Mouse (Mus musculus) limb, embryonic 13.5 days (tissue): ENCODE results near the gene Zmiz1. TPM values are rescaled to one million over a fixed set of nuclear protein-coding genes. Genes with fewer than 3 reads are reported as not detected.

Experiments used
- ATAC-seq: fragments of 200-750 bp; cut with Nextera tagmentation; 2 replicates; pipeline ENCODE4 v1.8.0; 2017; ENCODE audit warnings: low read depth, moderate number of reproducible peaks, moderate TSS enrichment; ENCODE audit not compliant: low FRiP score
- H3K27ac ChIP-seq: fragments of 300-500 bp; sonication (generic); 2 replicates; pipeline ENCODE4 v1.5.1; 2015; ENCODE audit warnings: inconsistent platforms, mild to moderate bottlenecking, moderate library complexity
- H3K27me3 ChIP-seq: fragments of 300-500 bp; sonication (generic); 2 replicates; pipeline ENCODE4 v1.6.1; 2015; ENCODE audit warnings: mild to moderate bottlenecking, inconsistent platforms
- H3K36me3 ChIP-seq: fragments of 300-500 bp; sonication (generic); 2 replicates; pipeline ENCODE4 v1.6.1; 2015; ENCODE audit warnings: inconsistent platforms, mild to moderate bottlenecking, moderate library complexity
- H3K4me1 ChIP-seq: fragments of 300-500 bp; sonication (generic); 2 replicates; pipeline ENCODE4 v1.6.1; 2015; ENCODE audit warnings: inconsistent platforms
- H3K4me2 ChIP-seq: fragments of 300-500 bp; sonication (generic); replicated peaks from 2 replicates; pipeline ENCODE4 v1.6.1; 2015; ENCODE audit warnings: inconsistent platforms, mild to moderate bottlenecking, moderate library complexity
- H3K4me3 ChIP-seq: fragments of 300-500 bp; sonication (generic); 2 replicates; pipeline ENCODE4 v1.5.1; 2015; ENCODE audit warnings: moderate library complexity, mild to moderate bottlenecking, inconsistent platforms
- H3K9ac ChIP-seq: fragments of 300-500 bp; sonication (generic); 2 replicates; pipeline ENCODE4 v1.6.1; 2015; ENCODE audit warnings: mild to moderate bottlenecking, inconsistent platforms
- H3K9me3 ChIP-seq: fragments of 300-500 bp; sonication (generic); 2 replicates; pipeline ENCODE4 v1.6.1; 2016; ENCODE audit warnings: inconsistent platforms
- WGBS: fragments of 180-500 bp; shearing (Covaris S2); methylation state at CpG from one replicate; pipeline ENCODE4 v1.1.7; 2015; 5-methylcytosine and 5-hydroxymethylcytosine counted together
- polyA plus RNA-seq: library from polyadenylated mRNA; unstranded; fragments of >200 nt; fragmentation: Nextera tagmentation; extraction: Ambion mirVana; gene quantifications from 2 replicates; pipeline ENCODE4 v1.2.1, GENCODE M21; 2015

The Zmiz1 gene
- 66.7 and 68.6 TPM in 2 replicates for polyA plus RNA-seq

DNA sequence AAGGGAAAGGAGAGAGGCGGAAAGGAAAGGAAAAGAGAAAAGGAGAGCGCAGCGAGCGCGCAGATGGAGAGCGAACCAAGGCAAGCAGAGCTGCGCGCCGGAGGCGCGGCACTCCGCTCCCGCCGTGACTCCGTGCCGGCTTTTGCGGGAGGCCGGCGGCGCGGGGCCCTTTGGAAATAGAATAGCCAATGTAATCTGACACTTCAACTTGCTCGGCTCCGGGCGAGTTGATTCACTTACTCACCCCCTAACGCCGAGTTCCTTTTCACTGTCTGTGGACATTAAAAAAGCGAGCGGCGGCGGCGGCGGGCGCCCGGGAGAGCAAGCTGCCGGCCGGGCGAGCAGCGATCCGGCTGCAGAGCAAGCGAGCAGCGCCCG, at the start of gene Zmiz1:
Zmiz1 (plus strand) TSS at position 170 of the 378 bp plus-strand sequence.
- peak within 1 kb of the TSS; percentile 75 for H3K4me2 ChIP-seq
- no peaks in the 10 kb centered on the region for H3K27me3 ChIP-seq

DNA sequence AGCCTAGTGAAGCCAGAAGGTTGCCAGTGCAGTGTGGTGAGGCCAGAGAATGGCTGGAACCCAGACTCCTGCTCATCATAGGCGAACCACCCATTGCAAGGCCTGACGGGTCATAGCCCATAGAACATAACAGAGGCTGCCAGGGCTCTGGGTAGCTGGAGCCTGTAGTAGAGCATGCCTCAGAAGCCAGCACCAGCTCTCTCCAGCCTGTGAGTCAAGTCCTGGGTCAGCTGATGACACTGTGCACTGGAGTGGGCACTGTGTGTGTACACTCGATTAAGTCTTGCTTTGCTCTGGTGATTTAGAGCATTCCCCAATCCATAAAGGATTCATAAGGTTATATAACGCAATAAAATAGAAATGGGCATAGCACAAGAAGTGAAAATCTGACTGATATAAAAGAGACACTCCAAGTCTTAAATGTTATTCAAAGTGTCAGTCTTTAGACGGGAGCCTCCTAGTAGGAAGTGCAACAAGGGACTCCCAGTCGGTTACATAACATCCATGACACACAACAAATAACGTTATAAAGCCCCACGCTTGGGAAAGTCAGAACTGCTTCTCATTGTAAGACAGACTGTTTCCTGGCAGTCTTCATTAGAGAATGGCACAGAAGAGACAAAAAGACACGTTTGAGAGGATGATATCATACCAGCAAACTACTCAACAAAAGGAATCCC, 47.0 kb upstream of the Zmiz1 start:
- Histone ChIP-seq H3K27me3 (no peaks in the 10 kb centered on the region), H3K9me3 (no peaks in the 10 kb centered on the region), H3K27ac (no peak overlapping the region), H3K4me3 (no peak overlapping the region), H3K4me1 (peaks cover 2% of the 10 kb centered on the region; the same call in 1 of the 2 replicates), H3K36me3 (no peaks in the 10 kb centered on the region), H3K4me2 (no peak overlapping the region), H3K9ac (no peak overlapping the region)
- ATAC-seq, result no peak
- WGBS, result 86% methylated on average over 9 of the region's 9 CpGs

More for the DNA sequence above, at the start of gene Zmiz1:
- Histone ChIP-seq H3K9me3 (no peaks in the 10 kb centered on the region), H3K4me1 (peaks cover 56% of the 10 kb centered on the region), H3K27ac (peak within 1 kb of the TSS; percentile 100), H3K9ac (peak within 1 kb of the TSS; percentile 100), H3K4me3 (peak within 1 kb of the TSS; percentile 99), H3K36me3 (no peaks in the 10 kb centered on the region)
- WGBS, result under 1% methylated on average over 42 of the region's 42 CpGs
- peak; percentile 59; the same call in 1 of the 2 replicates for ATAC-seq

DNA sequence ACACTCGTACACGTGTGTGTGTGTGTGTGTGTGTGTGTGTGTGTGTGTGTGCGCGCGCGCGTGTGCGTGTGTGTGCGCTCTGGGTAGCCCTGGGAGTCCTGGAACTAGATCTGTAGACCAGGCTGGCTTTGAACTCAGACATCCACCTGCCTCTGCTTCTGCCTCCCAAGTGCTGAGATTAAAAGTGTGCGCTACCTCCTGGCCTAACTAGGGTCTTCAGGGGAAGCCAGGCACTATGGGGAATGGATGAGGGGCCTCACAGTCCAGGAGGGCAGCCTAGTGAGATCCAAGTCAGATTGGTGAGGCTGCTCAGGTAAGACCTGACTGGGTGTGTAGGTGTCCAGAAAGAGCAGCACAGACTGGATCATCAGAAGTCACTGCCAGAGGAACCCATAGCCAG, 46.2 kb upstream of the Zmiz1 start:
- Histone ChIP-seq H3K36me3 (no peaks in the 10 kb centered on the region), H3K4me2 (no peak overlapping the region), H3K27me3 (no peaks in the 10 kb centered on the region), H3K4me1 (peaks cover 5% of the 10 kb centered on the region; the same call in 1 of the 2 replicates), H3K9ac (no peak overlapping the region), H3K4me3 (no peak overlapping the region), H3K9me3 (no peaks in the 10 kb centered on the region), H3K27ac (no peak overlapping the region)
- ATAC-seq, result no peak
- WGBS, result 94% methylated on average over 10 of the region's 10 CpGs

DNA sequence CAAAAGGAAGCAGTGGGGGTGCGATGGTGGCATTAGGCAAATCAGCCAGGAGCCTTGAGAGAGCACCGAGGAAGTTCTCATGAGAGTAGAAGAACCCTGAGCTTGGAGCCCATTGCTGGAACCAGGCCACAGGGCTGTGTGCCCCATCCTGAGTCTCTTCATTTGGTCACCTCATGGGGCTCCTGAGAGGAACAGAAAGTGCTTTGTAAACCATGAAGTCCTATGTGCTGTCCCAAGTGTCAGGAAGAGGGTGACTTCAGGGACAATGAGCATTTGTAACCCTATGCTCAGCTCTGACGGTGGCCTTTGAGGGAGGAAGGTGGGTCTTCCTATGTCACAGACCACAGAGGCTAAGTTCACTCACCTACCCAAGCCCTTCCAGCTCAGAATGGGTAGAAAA, 45.5 kb upstream of the Zmiz1 start:
- Histone ChIP-seq H3K9ac (no peak overlapping the region), H3K27ac (no peak overlapping the region), H3K36me3 (no peaks in the 10 kb centered on the region), H3K4me2 (no peak overlapping the region), H3K9me3 (no peaks in the 10 kb centered on the region), H3K4me3 (no peak overlapping the region), H3K27me3 (no peaks in the 10 kb centered on the region), H3K4me1 (peaks cover 5% of the 10 kb centered on the region; the same call in 1 of the 2 replicates)
- whole genome bisulfite sequencing, result 61% methylated on average over 3 of the region's 3 CpGs
- ATAC-seq, result no peak

DNA sequence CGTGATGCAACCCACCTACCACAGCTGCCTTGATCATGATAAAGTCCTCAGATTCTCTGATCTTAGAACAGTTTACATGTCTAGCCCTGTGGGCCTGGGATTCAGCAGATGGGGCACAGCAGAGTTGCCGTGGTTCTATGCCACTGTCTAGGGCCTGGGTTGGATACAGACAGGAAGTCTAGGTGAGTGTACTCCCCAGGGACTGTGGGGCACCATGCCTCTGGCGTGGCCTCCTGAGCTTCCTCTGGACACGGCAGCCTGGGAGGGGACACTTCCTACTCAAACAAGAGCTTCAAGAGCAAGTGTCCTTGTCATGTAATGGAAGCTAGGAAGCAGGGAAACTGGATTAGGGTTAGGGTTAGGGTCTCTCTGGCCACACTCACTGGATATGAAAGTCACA, 44.9 kb upstream of the Zmiz1 start:
- peaks cover 5% of the 10 kb centered on the region; the same call in 1 of the 2 replicates for H3K4me1 ChIP-seq
- H3K9me3 ChIP-seq, result no peaks in the 10 kb centered on the region
- WGBS, result 80% methylated on average over 4 of the region's 4 CpGs
- H3K4me3 ChIP-seq, result no peak overlapping the region
- no peak overlapping the region for H3K4me2 ChIP-seq
- H3K9ac ChIP-seq, result no peak overlapping the region
- no peaks in the 10 kb centered on the region for H3K27me3 ChIP-seq
- no peaks in the 10 kb centered on the region for H3K36me3 ChIP-seq
- ATAC-seq, result no peak
- no peak overlapping the region for H3K27ac ChIP-seq

GRCm38 (mm10) chr14:25420001-25420690, 38.8 kb upstream of the Zmiz1 start:
- no peak overlapping the region for H3K27ac ChIP-seq
- WGBS, result 68% methylated on average over 7 of the region's 7 CpGs
- H3K4me2 ChIP-seq, result no peak overlapping the region
- H3K4me1 ChIP-seq, result peaks cover 27% of the 10 kb centered on the region
- no peak overlapping the region for H3K9ac ChIP-seq
- no peak overlapping the region for H3K4me3 ChIP-seq
- no peaks in the 10 kb centered on the region for H3K9me3 ChIP-seq
- H3K27me3 ChIP-seq, result no peaks in the 10 kb centered on the region
- no peak for ATAC-seq
- no peaks in the 10 kb centered on the region for H3K36me3 ChIP-seq

GRCm38 (mm10) chr14:25420987-25421386, 38.0 kb upstream of the Zmiz1 start:
- Histone ChIP-seq H3K27ac (0 out of 2 replicates have a peak overlapping the region, but pooled peaks have one; percentile 33), H3K9ac (0 out of 2 replicates have a peak overlapping the region, but pooled peaks have one; percentile 48), H3K27me3 (no peaks in the 10 kb centered on the region), H3K4me1 (peaks cover 27% of the 10 kb centered on the region), H3K9me3 (no peaks in the 10 kb centered on the region), H3K4me3 (no peak overlapping the region), H3K36me3 (no peaks in the 10 kb centered on the region), H3K4me2 (no peak overlapping the region)
- WGBS, result 93% methylated on average over 1 of the region's 1 CpGs
- no peak for ATAC-seq

DNA sequence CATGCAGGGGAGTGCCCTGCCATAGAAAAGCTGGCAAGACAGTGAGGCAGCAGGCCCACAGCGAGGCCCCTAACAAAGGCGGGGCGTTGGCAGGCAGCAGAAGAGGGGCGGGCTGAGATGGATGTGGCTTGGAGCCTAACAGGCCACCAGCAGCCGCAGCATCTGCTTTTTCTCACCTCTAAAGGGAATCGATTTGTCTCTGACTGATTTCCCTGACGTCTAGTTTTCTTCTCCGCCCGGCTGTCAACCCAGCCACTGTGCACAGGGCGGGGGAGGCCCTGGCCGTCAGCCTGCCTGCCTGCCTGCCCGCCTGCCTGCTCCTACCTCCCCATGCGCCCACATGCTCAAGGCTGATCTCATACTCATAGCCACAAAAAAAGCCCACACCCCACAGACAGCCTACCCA, 37.4 kb upstream of the Zmiz1 start:
- 31% methylated on average over 13 of the region's 13 CpGs for WGBS
- Histone ChIP-seq H3K4me3 (no peak overlapping the region), H3K9me3 (no peaks in the 10 kb centered on the region), H3K36me3 (no peaks in the 10 kb centered on the region), H3K27ac (peak overlapping the region; percentile 33; the same call in 1 of the 2 replicates), H3K4me2 (no peak overlapping the region), H3K27me3 (no peaks in the 10 kb centered on the region), H3K9ac (peak overlapping the region; percentile 48), H3K4me1 (peaks cover 31% of the 10 kb centered on the region)
- ATAC-seq, result peak; percentile 52; the same call in 1 of the 2 replicates

DNA sequence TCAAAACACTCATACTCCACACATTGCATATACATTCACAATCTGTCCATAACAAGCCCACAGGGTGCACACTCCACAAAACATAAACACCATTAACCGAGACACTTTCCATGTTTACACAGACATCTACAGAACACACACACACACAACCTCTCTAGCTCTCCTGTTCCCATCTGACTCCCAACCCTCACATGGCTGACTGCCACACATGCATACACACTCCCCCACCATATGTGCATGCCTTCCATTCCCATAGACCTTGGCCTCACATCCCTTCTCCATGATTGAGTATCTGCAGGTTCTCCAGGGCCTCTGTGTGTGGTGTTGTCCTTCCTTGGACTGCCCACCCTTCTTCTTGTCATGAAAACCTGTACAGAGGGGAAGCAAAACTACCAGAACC, 36.0 kb upstream of the Zmiz1 start:
- peaks cover 26% of the 10 kb centered on the region for H3K4me1 ChIP-seq
- WGBS, result 94% methylated on average over 1 of the region's 1 CpGs
- no peaks in the 10 kb centered on the region for H3K27me3 ChIP-seq
- no peaks in the 10 kb centered on the region for H3K9me3 ChIP-seq
- no peak overlapping the region for H3K9ac ChIP-seq
- ATAC-seq, result no peak
- no peak overlapping the region for H3K4me2 ChIP-seq
- H3K36me3 ChIP-seq, result no peaks in the 10 kb centered on the region
- H3K27ac ChIP-seq, result no peak overlapping the region
- no peak overlapping the region for H3K4me3 ChIP-seq

DNA sequence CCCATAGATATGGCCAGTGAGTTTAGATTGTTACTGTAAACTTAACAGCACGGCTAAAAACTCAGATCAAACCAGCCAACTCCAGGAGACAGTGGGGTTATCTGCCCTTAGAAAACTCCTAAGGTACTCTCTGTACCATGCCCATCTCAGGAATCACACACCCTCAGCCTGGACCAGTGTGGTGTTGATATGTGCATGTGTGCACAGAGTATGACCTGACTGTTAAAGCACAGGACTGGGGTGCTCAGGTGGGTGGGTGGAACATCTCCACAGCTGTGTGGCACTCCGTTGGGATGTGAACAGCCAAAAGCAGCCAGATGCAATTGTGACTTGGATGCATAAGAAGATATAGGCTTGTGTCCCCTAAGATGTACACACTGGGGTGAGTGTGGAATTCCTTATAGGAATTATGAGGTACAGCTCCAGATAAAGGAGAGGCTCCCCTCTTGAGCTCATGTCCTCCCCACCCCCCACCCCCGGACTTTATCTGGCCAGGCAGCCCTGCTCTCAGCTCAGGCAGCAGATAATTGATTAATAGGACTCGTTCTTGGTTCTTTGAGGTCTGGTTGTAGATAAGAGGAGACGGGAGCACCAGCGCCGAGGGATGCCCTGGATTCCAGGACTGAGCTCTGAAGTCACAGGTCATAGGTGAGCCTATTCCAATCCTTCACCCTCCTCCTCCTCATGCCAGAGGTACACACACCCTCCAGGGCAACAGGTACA, 35.1 kb upstream of the Zmiz1 start:
- Histone ChIP-seq H3K4me1 (peaks cover 26% of the 10 kb centered on the region), H3K9ac (no peak overlapping the region), H3K9me3 (no peaks in the 10 kb centered on the region), H3K27ac (no peak overlapping the region), H3K4me2 (no peak overlapping the region), H3K36me3 (no peaks in the 10 kb centered on the region), H3K27me3 (no peaks in the 10 kb centered on the region), H3K4me3 (no peak overlapping the region)
- WGBS, result 41% methylated on average over 7 of the region's 7 CpGs
- ATAC-seq, result no peak

GRCm38 (mm10) chr14:25438255-25438654, 20.7 kb upstream of the Zmiz1 start:
- H3K9ac ChIP-seq, result no peak overlapping the region
- H3K27ac ChIP-seq, result no peak overlapping the region
- H3K36me3 ChIP-seq, result no peaks in the 10 kb centered on the region
- ATAC-seq, result no peak
- no peak overlapping the region for H3K4me2 ChIP-seq
- no peaks in the 10 kb centered on the region for H3K27me3 ChIP-seq
- no peak overlapping the region for H3K4me3 ChIP-seq
- H3K9me3 ChIP-seq, result no peaks in the 10 kb centered on the region
- no peaks in the 10 kb centered on the region for H3K4me1 ChIP-seq

GRCm38 (mm10) chr14:25440116-25440515, 18.9 kb upstream of the Zmiz1 start:
- Histone ChIP-seq H3K27me3 (no peaks in the 10 kb centered on the region), H3K4me1 (peaks cover under 1% of the 10 kb centered on the region), H3K9ac (no peak overlapping the region), H3K36me3 (no peaks in the 10 kb centered on the region), H3K9me3 (no peaks in the 10 kb centered on the region), H3K4me3 (no peak overlapping the region), H3K27ac (no peak overlapping the region), H3K4me2 (no peak overlapping the region)
- no peak for ATAC-seq
- 18% methylated on average over 1 of the region's 1 CpGs for WGBS
